Mouse (Mus musculus) A20 (cell line): ENCODE results near the gene Med28.

ENCODE experiments used
- DNase-seq: peaks from one replicate; pipeline ENCODE4 v3.0.0-alpha.2; 2011; ENCODE audit warnings: low read depth, low spot score

Med28 gene

GRCm38 (mm10) chr5:45512908-45513307, 7.1 kb upstream of the Med28 start:
- DNase-seq = no peak

- no peak for DNase-seq
These were observed 6.5 kb upstream of the Med28 start for GRCm38 (mm10) chr5:45513511-45513910.

GRCm38 (mm10) chr5:45514599-45514998, 5.4 kb upstream of the Med28 start:
- no peak for DNase-seq

GRCm38 (mm10) chr5:45515151-45515743, 4.8 kb upstream of the Med28 start:
- DNase-seq = no peak

- no peak for DNase-seq
These were observed 731 bp downstream of the Med28 start for GRCm38 (mm10) chr5:45520809-45521110.

- DNase-seq = peak; percentile 11
These were observed 1.6 kb downstream of the Med28 start for GRCm38 (mm10) chr5:45521601-45522000.

- DNase-seq = no peak
These were observed 5.1 kb downstream of the Med28 start for GRCm38 (mm10) chr5:45525101-45525500.

GRCm38 (mm10) chr5:45526338-45526737, 6.3 kb downstream of the Med28 start:
- DNase-seq = no peak

- peak; percentile 35 for DNase-seq
These were observed 9.7 kb downstream of the Med28 start for GRCm38 (mm10) chr5:45529696-45530095.

- DNase-seq = peak; percentile 84
These were observed 14.5 kb downstream of the Med28 start for GRCm38 (mm10) chr5:45534319-45535098.

GRCm38 (mm10) chr5:45535177-45535576, 15.1 kb downstream of the Med28 start:
- DNase-seq = peak; percentile 48

GRCm38 (mm10) chr5:45539502-45539901, 19.5 kb downstream of the Med28 start:
- no peak for DNase-seq

GRCm38 (mm10) chr5:45543374-45543773, 23.3 kb downstream of the Med28 start:
- no peak for DNase-seq

GRCm38 (mm10) chr5:45549586-45549985, 29.6 kb downstream of the Med28 start:
- DNase-seq = no peak

GRCm38 (mm10) chr5:45564054-45564453, 44.0 kb downstream of the Med28 start:
- DNase-seq = no peak

GRCm38 (mm10) chr5:45565829-45566228, 45.8 kb downstream of the Med28 start:
- no peak for DNase-seq

GRCm38 (mm10) chr5:45572816-45573215, 52.8 kb downstream of the Med28 start:
- DNase-seq = no peak

GRCm38 (mm10) chr5:45576716-45577115, 56.7 kb downstream of the Med28 start:
- DNase-seq = no peak

- no peak for DNase-seq
These were observed 57.3 kb downstream of the Med28 start for GRCm38 (mm10) chr5:45577376-45577775.
